Mouse (Mus musculus) liver, embryonic 14.5 days (tissue): ENCODE results near the gene Galnt10.

Source experiments
- CTCF ChIP-seq: IDR thresholded peaks from 2 replicates; pipeline ENCODE4 v1.5.1; 2016; ENCODE audit warnings: antibody characterized with exemption, low read depth, control low read depth
- EP300 ChIP-seq: IDR thresholded peaks from 2 replicates; pipeline ENCODE4 v1.6.1; 2016; ENCODE audit warnings: antibody characterized with exemption, low read depth

GRCm38 (mm10) chr11:57600621-57601121 is 44.6 kb upstream of the Galnt10 start:
- TF ChIP-seq CTCF (no peak), EP300 (no peak)
